Mouse (Mus musculus) G1E (cell line): ENCODE data around the gene Tnk2. TPM values are rescaled to one million over a fixed set of nuclear protein-coding genes. Genes with fewer than 3 reads are reported as not detected.

Experiments
- ATAC-seq: 2 replicates; pipeline ENCODE4 v1.8.0; 2016; ENCODE audit warnings: mild to moderate bottlenecking; ENCODE audit not compliant: insufficient number of reproducible peaks, poor library complexity, low FRiP score, severe bottlenecking; ENCODE audit errors: extremely low read depth
- DNase-seq: peaks from one replicate; pipeline ENCODE4 v3.0.0; 2012; ENCODE audit warnings: low spot score
- H3K27me3 ChIP-seq: 2 replicates; pipeline ENCODE4 v1.6.1; 2012; ENCODE audit warnings: mild to moderate bottlenecking, low read length, inconsistent platforms; ENCODE audit not compliant: insufficient read depth
- H3K36me3 ChIP-seq: replicated peaks from 2 replicates; pipeline ENCODE3; 2012; ENCODE audit warnings: mild to moderate bottlenecking, inconsistent platforms
- H3K4me1 ChIP-seq: 2 replicates; pipeline ENCODE4 v1.6.1; 2012; ENCODE audit warnings: low read depth, low read length, inconsistent platforms, mixed read lengths; ENCODE audit not compliant: insufficient read depth
- H3K4me3 ChIP-seq: 2 replicates; pipeline ENCODE4 v1.5.1; 2012; ENCODE audit warnings: low read depth, mild to moderate bottlenecking, inconsistent platforms, low read length, moderate library complexity, mixed read lengths
- H3K9me3 ChIP-seq: replicated peaks from 2 replicates; pipeline ENCODE4 v1.6.1; 2012; ENCODE audit warnings: inconsistent platforms
- CTCF ChIP-seq: IDR thresholded peaks from 2 replicates; pipeline ENCODE4 v1.5.1; 2012; ENCODE audit warnings: low read depth, low read length, inconsistent platforms, mixed read lengths
- GATA1 ChIP-seq: IDR thresholded peaks from 2 replicates; pipeline ENCODE4 v1.6.1; 2012; ENCODE audit warnings: borderline replicate concordance, low read length, inconsistent platforms, mixed read lengths
- GATA2 ChIP-seq: IDR thresholded peaks from 2 replicates; pipeline ENCODE4 v1.6.1; 2012; ENCODE audit warnings: low read depth, low read length, inconsistent platforms, borderline replicate concordance
- POLR2AphosphoS5 ChIP-seq: IDR thresholded peaks from 2 replicates; pipeline ENCODE4 v1.6.1; 2012; ENCODE audit warnings: low read depth, low read length, inconsistent platforms; ENCODE audit not compliant: insufficient replicate concordance
- TAL1 ChIP-seq: conservative IDR thresholded peaks from 2 replicates; pipeline ENCODE4 v1.6.1; 2012; ENCODE audit warnings: low read depth, low read length, inconsistent platforms, mixed read lengths
- polyA plus RNA-seq: library from polyadenylated mRNA; stranded (reverse); fragments of >175 nt; gene quantifications from 2 replicates; pipeline ENCODE4 v1.2.3, GENCODE M21; 2012
- total RNA-seq, 2 experiments: library from RNA; stranded (forward) in 1 of 2; stranded (reverse) in 1 of 2; fragments of 200-1000 nt in 1 of 2; fragments of >200 nt in 1 of 2; fragmentation: Nextera tagmentation in 1 of 2; gene quantifications; 2 replicates each; pipeline ENCODE4 v1.2.3; 2014 to 2017

Tnk2 gene
- total and polyA plus RNA-seq, 3 experiments: 13.4 to 197 (median 31.5) TPM

DNA sequence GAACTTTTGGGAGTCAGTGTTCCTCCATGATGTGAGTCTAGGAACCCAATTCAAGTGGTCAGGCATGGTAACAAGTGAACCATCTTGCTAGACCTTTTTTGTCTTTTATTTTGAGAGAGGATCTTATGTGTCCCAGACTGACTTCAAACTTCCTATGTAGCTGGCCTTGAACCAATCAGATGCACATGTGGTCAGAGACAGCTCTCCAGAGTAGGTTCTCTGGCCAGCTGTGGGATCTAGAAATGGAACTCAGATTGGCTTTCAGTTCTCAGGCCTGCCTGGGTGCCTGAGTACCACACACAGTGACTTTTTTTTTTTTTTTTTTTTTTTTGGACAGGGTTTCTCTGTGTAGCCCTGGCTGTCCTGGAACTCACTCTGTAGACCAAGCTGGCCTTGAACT lies 4.0 kb downstream of the Tnk2 start:
- Histone ChIP-seq H3K4me1 (peaks cover 46% of the 10 kb centered on the region), H3K27me3 (no peaks in the 10 kb centered on the region), H3K36me3 (peaks cover 44% of the 10 kb centered on the region), H3K4me3 (no peak overlapping the region), H3K9me3 (no peaks in the 10 kb centered on the region)
- DNase-seq (no peak), ATAC-seq (no peak)
- no peak for TF ChIP-seq GATA1
- no peak for TF ChIP-seq POLR2AphosphoS5
- no peak for TF ChIP-seq CTCF
- no peak for TF ChIP-seq TAL1
- TF ChIP-seq GATA2: no peak

DNA sequence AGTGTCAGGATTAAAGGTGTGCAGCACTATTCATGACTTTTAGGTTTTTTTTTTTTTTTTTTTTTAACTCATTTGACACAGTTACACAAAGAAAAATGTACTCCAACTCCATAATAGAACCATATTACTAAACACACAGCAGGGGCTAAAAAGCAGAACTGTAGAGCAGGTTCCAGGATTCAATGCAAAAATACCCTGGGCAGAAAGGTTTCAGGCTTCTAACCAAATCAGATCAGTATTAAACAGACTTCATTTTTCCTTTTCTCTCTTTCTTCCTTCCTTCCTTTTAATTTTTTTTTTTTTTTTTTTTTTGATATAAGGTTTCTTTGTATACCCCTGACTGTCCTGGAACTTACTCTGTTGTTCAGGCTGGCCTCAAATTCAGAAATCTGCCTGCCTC lies 6.8 kb downstream of the Tnk2 start:
- Histone ChIP-seq H3K9me3 (no peaks in the 10 kb centered on the region), H3K4me3 (no peak overlapping the region), H3K4me1 (peaks cover 49% of the 10 kb centered on the region), H3K27me3 (no peaks in the 10 kb centered on the region), H3K36me3 (peaks cover 65% of the 10 kb centered on the region)
- TF ChIP-seq CTCF (no peak), TAL1 (no peak), GATA1 (no peak), POLR2AphosphoS5 (no peak), GATA2 (no peak)
- ATAC-seq (no peak), DNase-seq (no peak)

DNA sequence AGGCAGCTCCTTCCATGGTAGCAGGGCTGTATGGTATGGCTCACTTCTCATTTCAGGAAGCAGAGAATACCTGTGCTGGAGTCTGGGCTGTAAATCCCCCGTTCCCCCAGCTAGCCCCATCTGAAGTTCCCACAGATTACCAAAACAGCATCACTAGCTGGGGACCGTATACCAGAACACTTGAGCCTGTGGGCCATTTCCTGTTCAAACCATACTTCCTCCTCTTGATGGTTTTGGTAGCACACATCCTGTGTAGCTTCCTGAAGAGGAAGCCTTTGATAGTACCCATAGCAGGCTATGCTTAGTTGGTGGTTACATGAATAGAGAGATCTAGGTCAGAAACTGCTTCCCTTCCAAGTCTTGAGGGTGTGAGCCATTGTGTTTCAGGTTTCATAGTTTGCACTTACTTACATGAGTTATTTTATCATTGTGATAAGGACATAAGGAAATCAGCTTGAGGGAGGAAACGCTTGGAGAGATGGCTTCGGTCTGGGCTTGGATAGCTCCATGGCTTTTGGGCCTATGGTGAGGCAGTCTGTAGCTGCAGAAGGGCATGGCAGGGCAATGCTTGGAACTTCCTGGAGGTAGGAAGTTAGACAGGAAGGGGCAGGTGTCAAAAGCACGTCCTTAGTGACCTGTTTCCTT lies 7.4 kb downstream of the Tnk2 start:
- peaks cover 48% of the 10 kb centered on the region for H3K4me1 ChIP-seq
- H3K9me3 ChIP-seq: no peaks in the 10 kb centered on the region
- DNase-seq: no peak
- peak; percentile 28; the same call in 1 of the 2 replicates for ATAC-seq
- peaks cover 62% of the 10 kb centered on the region for H3K36me3 ChIP-seq
- TF ChIP-seq POLR2AphosphoS5 (no peak), GATA2 (no peak), CTCF (no peak), GATA1 (no peak), TAL1 (no peak)
- H3K4me3 ChIP-seq: no peak overlapping the region
- no peaks in the 10 kb centered on the region for H3K27me3 ChIP-seq

DNA sequence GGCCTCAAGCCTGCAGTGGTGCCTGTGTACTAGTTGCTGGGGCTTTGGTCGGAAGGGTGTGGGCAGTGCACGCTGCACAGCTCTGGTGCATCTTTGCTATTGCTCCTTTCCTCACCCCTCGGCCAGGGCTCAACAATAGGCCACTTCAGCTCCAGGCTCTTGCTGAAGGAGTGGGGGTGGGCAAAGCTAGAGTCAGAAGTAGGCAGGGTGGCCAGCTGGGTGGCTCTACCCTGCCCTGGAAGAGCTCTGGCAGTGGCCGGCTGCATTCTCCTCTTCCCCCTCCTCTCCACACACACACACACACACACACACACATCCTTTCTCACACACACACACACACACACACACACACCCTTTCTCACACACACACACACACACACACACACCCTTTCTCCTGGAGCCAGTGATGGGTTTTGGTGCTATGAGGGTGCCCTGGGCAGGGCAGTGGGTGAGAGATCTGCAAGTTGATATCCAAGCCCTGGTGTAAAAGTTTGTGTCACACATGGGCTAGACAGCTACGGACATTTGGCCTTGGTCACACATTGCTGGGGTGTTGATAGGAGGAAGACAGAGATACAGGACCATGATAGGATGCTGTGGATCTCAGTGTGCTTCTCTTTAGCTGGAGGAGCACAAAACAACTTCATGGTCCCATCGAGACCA lies 10.5 kb downstream of the Tnk2 start:
- no peak overlapping the region for H3K4me3 ChIP-seq
- peaks cover 73% of the 10 kb centered on the region for H3K36me3 ChIP-seq
- H3K4me1 ChIP-seq: peaks cover 58% of the 10 kb centered on the region
- TF ChIP-seq CTCF: no peak
- TF ChIP-seq POLR2AphosphoS5: no peak
- TF ChIP-seq TAL1: no peak
- no peak for TF ChIP-seq GATA1
- H3K9me3 ChIP-seq: no peaks in the 10 kb centered on the region
- ATAC-seq: no peak
- no peaks in the 10 kb centered on the region for H3K27me3 ChIP-seq
- DNase-seq: no peak

GRCm38 (mm10) chr16:32655534-32655933 lies 11.9 kb downstream of the Tnk2 start:
- no peak for DNase-seq
- peaks cover 75% of the 10 kb centered on the region for H3K36me3 ChIP-seq
- peaks cover 72% of the 10 kb centered on the region for H3K4me1 ChIP-seq
- no peak overlapping the region for H3K4me3 ChIP-seq
- TF ChIP-seq CTCF (no peak), GATA2 (no peak), POLR2AphosphoS5 (no peak), GATA1 (no peak), TAL1 (no peak)
- no peaks in the 10 kb centered on the region for H3K9me3 ChIP-seq
- ATAC-seq: no peak
- no peaks in the 10 kb centered on the region for H3K27me3 ChIP-seq

DNA sequence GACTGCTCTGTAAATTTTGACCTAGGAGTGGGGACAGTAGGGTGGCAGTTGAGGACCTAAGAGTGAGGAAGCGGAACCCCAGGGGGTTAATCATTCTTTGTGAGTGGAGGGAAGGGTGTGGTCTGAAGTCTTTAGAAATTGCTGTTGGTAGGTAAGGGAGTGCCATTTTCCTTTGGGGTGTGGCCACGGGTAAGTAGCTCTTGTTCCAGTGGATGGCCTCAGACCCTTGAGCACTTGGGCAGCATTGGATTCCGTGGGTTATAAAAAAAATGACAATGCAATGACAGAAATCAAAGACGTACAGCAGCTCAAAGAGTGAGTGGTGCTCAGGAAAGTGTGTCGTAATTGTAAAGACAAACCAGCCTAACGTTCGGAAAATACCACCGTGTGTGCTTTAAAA lies 12.6 kb downstream of the Tnk2 start:
- Histone ChIP-seq H3K27me3 (no peaks in the 10 kb centered on the region), H3K36me3 (peaks cover 75% of the 10 kb centered on the region), H3K9me3 (no peaks in the 10 kb centered on the region), H3K4me1 (peaks cover 72% of the 10 kb centered on the region), H3K4me3 (no peak overlapping the region)
- DNase-seq (no peak), ATAC-seq (no peak)
- no peak for TF ChIP-seq GATA1
- no peak for TF ChIP-seq CTCF
- TF ChIP-seq TAL1: no peak
- no peak for TF ChIP-seq GATA2
- TF ChIP-seq POLR2AphosphoS5: no peak
